Mouse (Mus musculus) G1E (cell line): ENCODE measurements around the gene Agr2.

Experiments
- CTCF ChIP-seq: IDR thresholded peaks from 2 replicates; pipeline ENCODE4 v1.5.1; 2012; ENCODE audit warnings: low read depth, low read length, inconsistent platforms, mixed read lengths
- GATA2 ChIP-seq: IDR thresholded peaks from 2 replicates; pipeline ENCODE4 v1.6.1; 2012; ENCODE audit warnings: low read depth, low read length, inconsistent platforms, borderline replicate concordance
- POLR2AphosphoS5 ChIP-seq: IDR thresholded peaks from 2 replicates; pipeline ENCODE4 v1.6.1; 2012; ENCODE audit warnings: low read depth, low read length, inconsistent platforms; ENCODE audit not compliant: insufficient replicate concordance
- TAL1 ChIP-seq: conservative IDR thresholded peaks from 2 replicates; pipeline ENCODE4 v1.6.1; 2012; ENCODE audit warnings: low read depth, low read length, inconsistent platforms, mixed read lengths

DNA sequence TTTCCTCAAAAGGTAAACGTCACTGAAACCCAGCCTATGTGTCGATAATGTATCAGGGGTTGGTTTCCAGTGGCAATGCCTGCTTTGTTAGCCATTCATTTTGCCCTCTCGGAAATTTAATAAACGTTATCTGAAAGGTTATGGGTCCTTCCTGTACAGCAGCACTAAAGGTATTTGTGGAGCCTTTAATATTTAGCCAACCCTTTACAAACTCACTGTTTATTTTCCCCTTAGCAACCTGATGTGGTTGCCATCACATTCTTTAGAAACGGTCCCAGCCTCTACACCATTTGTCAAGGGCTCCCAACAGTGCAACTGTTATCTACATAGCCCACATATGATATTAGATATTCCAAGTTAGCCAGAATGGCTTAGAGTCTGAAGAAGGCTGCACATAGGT, 13.1 kb upstream of the Agr2 start:
- TF ChIP-seq CTCF (no peak), GATA2 (no peak), TAL1 (no peak), POLR2AphosphoS5 (no peak)
